Mouse (Mus musculus) thymus, adult 2 months (tissue): ENCODE measurements at regions not wholly inside any gene's neighbourhood (a gene's known extent, or its start where the extent isn't known, plus 50 kb on each side); places are given as distances from the start of the nearest gene placed in this dataset.

Source experiments
- DNase-seq: peaks from one replicate; pipeline ENCODE4 v3.0.0; 2021
- H3K27ac ChIP-seq: fragments of 200-500 bp; 2 replicates; pipeline ENCODE4 v1.5.1; 2012; ENCODE audit warnings: low read length, control low read depth; ENCODE audit not compliant: control insufficient read depth, insufficient read depth
- H3K27me3 ChIP-seq: fragments of 200-500 bp; 2 replicates; pipeline ENCODE4 v1.6.1; 2012; ENCODE audit warnings: mild to moderate bottlenecking, low read length, moderate library complexity, mixed read lengths; ENCODE audit not compliant: control insufficient read depth, insufficient read depth
- H3K36me3 ChIP-seq: fragments of 200-500 bp; 2 replicates; pipeline ENCODE4 v1.6.1; 2012; ENCODE audit warnings: mild to moderate bottlenecking, low read length, moderate library complexity; ENCODE audit not compliant: control insufficient read depth, insufficient read depth
- H3K4me1 ChIP-seq: fragments of 200-500 bp; replicated peaks from 2 replicates; pipeline ENCODE4 v1.6.1; 2012; ENCODE audit warnings: low read length; ENCODE audit not compliant: control insufficient read depth, insufficient read depth
- H3K4me3 ChIP-seq: fragments of 200-500 bp; 2 replicates; pipeline ENCODE4 v1.5.1; 2012; ENCODE audit warnings: mild to moderate bottlenecking, low read length, control low read depth, moderate library complexity; ENCODE audit not compliant: control insufficient read depth, insufficient read depth
- CTCF ChIP-seq: fragments of 200-500 bp; IDR thresholded peaks from 2 replicates; pipeline ENCODE4 v1.5.1; 2012; ENCODE audit warnings: mild to moderate bottlenecking, control low read depth, low read length, moderate library complexity, borderline replicate concordance; ENCODE audit not compliant: control insufficient read depth, poor library complexity, insufficient read depth; ENCODE audit errors: extremely low read depth
- POLR2A ChIP-seq: fragments of 200-500 bp; IDR thresholded peaks from 2 replicates; pipeline ENCODE4 v1.6.1; 2012; ENCODE audit warnings: mild to moderate bottlenecking, low read length, control low read depth, moderate library complexity; ENCODE audit not compliant: control insufficient read depth, poor library complexity, insufficient read depth; ENCODE audit errors: extremely low read depth
- WGBS: fragments of 180-500 bp; shearing (Covaris S2); methylation state at CpG from one replicate; pipeline ENCODE4 v1.1.7; 2018; 5-methylcytosine and 5-hydroxymethylcytosine counted together

DNA sequence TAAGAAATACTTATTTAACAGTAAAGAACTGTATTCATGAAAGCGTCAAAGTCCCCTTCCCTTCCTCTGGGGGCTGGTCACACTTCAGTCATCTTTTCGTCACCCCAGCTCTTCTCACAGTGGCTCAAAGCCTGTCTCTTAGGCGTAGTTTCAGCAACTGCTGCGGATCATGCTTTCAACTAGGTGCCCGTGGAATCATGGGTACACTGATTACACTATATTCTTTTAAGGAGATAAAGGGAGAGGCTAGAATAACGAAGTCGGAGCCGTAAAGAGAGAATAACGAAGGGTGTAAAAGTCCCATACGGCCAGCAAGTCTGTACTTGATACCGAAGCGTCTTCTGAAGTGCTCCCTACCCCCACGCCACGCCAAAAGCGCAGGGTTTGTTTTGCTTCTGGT, 368.7 kb downstream of the Etnk1 start:
- WGBS, result 93% methylated on average over 15 of the region's 15 CpGs
- H3K27ac ChIP-seq, result no peak overlapping the region

DNA sequence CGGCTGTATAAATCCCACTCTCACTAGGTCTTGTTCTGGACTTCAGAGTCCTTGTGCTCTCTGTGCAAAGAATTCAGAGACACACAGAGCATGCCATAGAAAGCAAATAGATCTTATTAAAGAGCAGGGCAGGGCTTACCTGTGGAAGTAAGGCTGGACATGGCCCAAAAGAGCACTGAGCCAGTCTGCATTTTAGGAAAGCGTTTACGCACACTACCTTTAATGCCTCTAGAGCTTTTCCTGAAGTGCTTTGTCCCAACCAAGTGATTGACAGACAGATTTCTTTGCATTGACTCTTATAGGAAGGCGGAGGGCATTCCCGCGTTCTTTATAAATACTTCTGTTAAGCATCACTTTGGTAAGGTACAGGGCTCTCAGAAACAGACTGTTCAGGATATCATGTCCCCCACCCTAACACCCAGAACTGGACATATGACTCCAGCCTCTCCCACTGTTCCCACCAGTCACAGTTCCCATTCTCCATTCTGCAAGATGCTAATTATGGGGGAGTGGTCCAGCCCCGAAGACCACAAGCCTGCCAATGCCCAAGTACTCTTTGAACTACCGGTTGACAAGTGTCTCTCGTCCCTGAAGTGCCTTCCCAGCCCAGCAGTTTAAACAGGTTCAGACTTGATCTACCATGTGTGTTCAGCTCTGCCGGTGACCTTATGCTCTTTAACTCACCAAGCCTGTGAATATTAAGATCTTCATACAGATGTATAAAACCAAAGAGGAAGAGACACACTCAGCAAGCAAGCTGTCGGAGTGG, 369.7 kb downstream of the Etnk1 start:
- no peak overlapping the region for H3K27ac ChIP-seq
- H3K36me3 ChIP-seq, result no peaks in the 10 kb centered on the region
- H3K4me3 ChIP-seq, result no peak overlapping the region
- DNase-seq, result no peak
- no peaks in the 10 kb centered on the region for H3K4me1 ChIP-seq
- H3K27me3 ChIP-seq, result no peaks in the 10 kb centered on the region
- WGBS, result 95% methylated on average over 11 of the region's 11 CpGs
- TF ChIP-seq POLR2A, result no peak
- TF ChIP-seq CTCF, result no peak

More for the DNA sequence above, 368.7 kb downstream of the Etnk1 start:
- H3K27me3 ChIP-seq, result no peaks in the 10 kb centered on the region
- no peak for DNase-seq
- H3K4me1 ChIP-seq, result no peaks in the 10 kb centered on the region
- no peak overlapping the region for H3K4me3 ChIP-seq
- TF ChIP-seq POLR2A (no peak), CTCF (no peak)
- no peaks in the 10 kb centered on the region for H3K36me3 ChIP-seq

DNA sequence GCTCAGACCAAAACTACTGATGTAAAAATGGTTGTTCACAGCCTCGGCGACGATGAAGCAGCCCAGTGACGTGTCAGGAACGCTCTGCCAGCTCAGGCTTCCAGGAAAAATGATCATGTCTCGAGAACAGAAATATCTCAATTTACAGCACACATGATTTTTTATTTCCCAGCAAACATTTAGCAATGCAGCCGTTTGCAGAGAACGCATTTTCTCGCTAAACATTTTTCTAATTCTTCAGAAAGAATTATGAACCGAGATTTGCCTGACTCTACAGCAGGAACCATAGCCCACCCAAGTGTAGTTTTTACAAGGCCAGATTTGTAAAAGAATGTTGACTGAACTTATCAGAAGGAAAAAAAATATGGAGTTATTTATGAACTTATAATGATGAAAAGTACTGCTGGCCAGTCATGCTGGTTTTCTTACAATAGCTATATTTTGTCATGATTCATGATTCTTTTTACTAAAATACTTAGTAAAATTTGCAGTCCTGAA, 380.4 kb downstream of the Etnk1 start:
- H3K4me3 ChIP-seq, result no peak overlapping the region
- no peaks in the 10 kb centered on the region for H3K36me3 ChIP-seq
- TF ChIP-seq POLR2A (no peak), CTCF (no peak)
- no peak for DNase-seq
- no peaks in the 10 kb centered on the region for H3K4me1 ChIP-seq
- H3K27me3 ChIP-seq, result no peaks in the 10 kb centered on the region
- H3K27ac ChIP-seq, result no peak overlapping the region
- 92% methylated on average over 10 of the region's 10 CpGs for WGBS

DNA sequence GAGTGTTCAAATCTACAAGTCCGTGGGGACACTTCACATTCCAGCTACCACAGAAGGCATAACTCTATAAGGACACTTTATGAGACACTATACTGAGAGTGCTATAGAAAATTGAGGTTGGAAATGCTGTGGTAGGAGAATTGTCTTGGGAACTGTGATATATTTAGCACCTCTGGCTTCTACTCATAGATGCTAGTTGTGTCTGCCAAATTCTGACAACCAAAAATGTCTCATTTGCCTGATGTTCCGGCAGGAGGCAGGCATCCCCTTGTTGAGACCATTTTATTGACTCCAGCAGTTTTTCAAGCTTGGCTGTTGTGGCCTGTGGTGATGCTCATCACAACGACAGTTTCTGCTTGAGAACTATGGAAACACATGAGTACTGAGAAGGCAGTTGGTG, 387.9 kb downstream of the Etnk1 start:
- no peak overlapping the region for H3K27ac ChIP-seq
- no peaks in the 10 kb centered on the region for H3K27me3 ChIP-seq
- TF ChIP-seq CTCF, result no peak
- no peak for TF ChIP-seq POLR2A
- 96% methylated on average over 3 of the region's 3 CpGs for WGBS
- no peak for DNase-seq
- no peak overlapping the region for H3K4me3 ChIP-seq
- H3K4me1 ChIP-seq, result no peaks in the 10 kb centered on the region
- no peaks in the 10 kb centered on the region for H3K36me3 ChIP-seq

DNA sequence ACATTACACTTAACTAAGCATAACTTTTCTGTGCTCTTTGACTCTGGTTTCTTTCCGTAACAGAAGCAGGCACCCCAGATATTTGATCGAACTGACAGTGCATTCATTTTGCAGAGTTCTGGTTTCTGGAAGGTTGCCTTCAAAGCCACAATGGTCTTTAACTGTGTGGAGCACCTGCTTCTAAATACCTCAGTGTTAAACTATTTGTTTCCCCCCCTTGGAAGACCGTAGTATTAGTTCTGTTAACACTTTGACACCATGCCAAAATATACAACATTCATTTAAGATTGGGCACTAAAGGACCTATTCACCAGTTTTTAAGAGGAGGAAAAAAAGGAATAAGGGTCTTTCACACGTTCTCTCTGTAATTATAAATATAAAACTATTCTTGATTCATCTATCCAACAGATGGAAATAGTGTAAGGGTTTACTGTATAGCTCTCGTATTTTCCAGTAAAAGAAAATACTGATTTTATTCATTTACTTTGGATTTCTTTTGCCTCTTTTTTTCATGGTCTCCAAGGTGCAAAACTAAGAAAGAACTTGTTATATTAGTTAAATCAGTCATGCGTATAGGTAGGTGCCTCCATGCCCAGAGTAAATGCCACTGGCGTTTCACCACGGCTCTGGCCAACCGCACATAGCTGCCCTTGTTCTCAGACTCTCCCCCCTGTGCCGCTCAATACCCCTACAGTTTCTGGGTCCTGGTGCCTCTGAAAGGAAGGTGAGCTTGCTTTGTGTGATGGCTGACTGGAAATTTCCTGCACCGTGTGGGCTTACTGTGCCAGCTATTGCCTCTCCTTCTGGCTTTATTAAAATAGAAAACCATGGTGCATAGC, 391.2 kb downstream of the Etnk1 start:
- no peak for DNase-seq
- H3K36me3 ChIP-seq, result no peaks in the 10 kb centered on the region
- H3K27me3 ChIP-seq, result no peaks in the 10 kb centered on the region
- 89% methylated on average over 11 of the region's 11 CpGs for WGBS
- H3K4me3 ChIP-seq, result no peak overlapping the region
- no peak for TF ChIP-seq POLR2A
- H3K27ac ChIP-seq, result no peak overlapping the region
- H3K4me1 ChIP-seq, result no peaks in the 10 kb centered on the region

DNA sequence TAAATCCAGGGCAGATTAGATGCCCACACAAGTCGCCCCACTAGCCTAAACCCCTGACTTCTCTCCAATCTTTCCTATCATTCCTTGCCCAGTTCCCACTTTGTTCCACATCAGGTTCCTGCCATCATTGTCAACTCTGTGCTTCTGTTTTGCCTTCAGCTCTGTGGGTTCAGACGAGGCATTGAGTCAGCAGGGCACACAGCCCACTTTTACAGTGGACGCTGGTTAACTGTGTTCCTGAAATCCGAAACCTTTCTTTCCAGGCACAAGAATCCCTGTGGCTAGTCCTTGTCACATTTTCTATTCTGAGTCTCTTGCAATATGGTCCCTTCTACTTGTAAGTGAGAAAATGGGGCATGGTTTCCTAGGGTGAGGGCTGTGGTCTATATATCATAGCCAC, 392.3 kb downstream of the Etnk1 start:
- Histone ChIP-seq H3K4me3 (no peak overlapping the region), H3K36me3 (no peaks in the 10 kb centered on the region), H3K27me3 (no peaks in the 10 kb centered on the region), H3K27ac (no peak overlapping the region), H3K4me1 (no peaks in the 10 kb centered on the region)
- 91% methylated on average over 4 of the region's 4 CpGs for WGBS
- TF ChIP-seq CTCF, result no peak
- no peak for TF ChIP-seq POLR2A
- no peak for DNase-seq
